Mouse (Mus musculus): Measurements from ENCODE around the gene Trim28.
"Not testable (repeated sequence)": the region's sequence is repeated elsewhere in the genome, so short reads cannot be mapped to it uniquely, and the experiment has no call there.

The Trim28 gene

GRCm38 (mm10) chr7:13056913-13057700, 58.2 kb downstream of the Trim28 start:
- no peak for DNase-seq (ENCODE audit: inconsistent age in 2 of 2, low spot score in 1 of 2)

GRCm38 (mm10) chr7:13059536-13059935, 60.6 kb downstream of the Trim28 start:
- no peak for DNase-seq (ENCODE audit: inconsistent age in 2 of 2, low spot score in 1 of 2)

DNA sequence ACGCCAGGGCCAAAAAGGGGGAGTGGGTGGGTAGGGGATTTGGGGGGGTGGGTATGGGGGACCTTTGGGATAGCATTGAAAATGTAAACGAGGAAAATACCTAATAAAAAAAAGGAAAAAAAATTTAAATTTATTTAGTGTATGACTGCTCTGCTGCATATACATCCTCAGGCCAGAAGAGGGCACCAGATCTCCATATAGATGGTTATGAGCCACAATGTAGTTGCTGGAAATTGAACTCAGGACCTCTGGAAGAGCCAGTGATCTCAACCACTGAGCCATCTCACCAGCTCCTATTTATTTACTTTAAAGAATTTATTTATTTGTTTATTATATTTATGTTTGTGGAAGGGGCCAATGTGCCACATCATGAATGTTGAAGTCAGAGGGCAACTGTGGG, 64.5 kb downstream of the Trim28 start:
- not testable (repeated sequence) for DNase-seq (ENCODE audit: inconsistent age in 2 of 2, low spot score in 1 of 2)

- peak in 1 of 2 experiments; percentile 32 for DNase-seq (ENCODE audit: inconsistent age in 2 of 2, low spot score in 1 of 2)
Observed at GRCm38 (mm10) chr7:13072293-13072692, 73.4 kb downstream of the Trim28 start.
